Mouse (Mus musculus) layer of hippocampus, adult 9-10 months (tissue): Measurements from ENCODE around the gene Uba7.
"Not testable (repeated sequence)": the region's sequence is repeated elsewhere in the genome, so short reads cannot be mapped to it uniquely, and the experiment has no call there.

Source experiments
- DNase-seq: peaks from one replicate; pipeline ENCODE4 v3.0.0; 2022; ENCODE audit warnings: low spot score

The Uba7 gene

DNA sequence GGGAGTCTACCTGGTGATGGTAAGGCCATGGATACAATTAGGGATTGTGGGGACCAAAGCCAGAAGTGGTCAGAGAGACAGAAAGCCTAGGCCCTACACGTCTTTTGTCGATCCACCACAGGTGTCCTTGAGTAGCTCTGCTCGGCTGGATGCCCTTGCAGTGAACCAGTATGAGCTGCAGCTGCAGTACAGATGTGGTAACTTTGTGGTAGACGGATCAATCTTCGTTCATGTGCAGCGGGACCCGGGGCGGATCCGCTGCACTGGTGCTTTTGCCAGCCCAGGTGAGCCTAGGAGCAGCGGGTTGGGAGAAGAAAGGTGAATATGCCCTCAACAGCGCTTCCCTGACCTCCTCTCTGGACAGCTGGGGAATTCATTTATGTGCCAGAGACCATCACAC is 17.7 kb downstream of the Uba7 start:
- DNase-seq = no peak

- DNase-seq = no peak
Observed at GRCm38 (mm10) chr9:107994464-107994863, 19.2 kb downstream of the Uba7 start.

DNA sequence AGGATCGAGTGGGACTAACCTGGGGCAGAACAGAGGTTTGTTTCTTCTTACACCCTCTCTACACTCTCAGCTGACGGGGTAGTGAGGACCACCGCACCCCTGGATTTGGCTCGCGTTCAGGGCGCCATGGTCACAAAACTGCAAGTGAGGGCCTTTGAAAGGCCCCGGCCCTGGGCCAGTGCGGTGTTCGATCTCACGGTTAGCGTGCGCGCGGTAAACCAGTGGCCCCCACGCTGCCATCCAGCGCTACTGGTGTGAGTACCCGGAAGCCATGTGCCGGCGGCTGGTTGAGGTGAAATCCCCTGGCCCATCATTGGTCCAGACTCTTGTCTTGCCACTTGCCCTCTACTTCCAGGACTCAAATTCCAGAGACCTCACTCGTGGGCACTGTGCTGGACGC is 20.2 kb downstream of the Uba7 start:
- no peak for DNase-seq

GRCm38 (mm10) chr9:107996049-107996448 is 20.7 kb downstream of the Uba7 start, which contains the start of gene Gm20662:
Gene Gm20662, plus strand, starts transcription at chr9:107996349.
- DNase-seq = no peak

DNA sequence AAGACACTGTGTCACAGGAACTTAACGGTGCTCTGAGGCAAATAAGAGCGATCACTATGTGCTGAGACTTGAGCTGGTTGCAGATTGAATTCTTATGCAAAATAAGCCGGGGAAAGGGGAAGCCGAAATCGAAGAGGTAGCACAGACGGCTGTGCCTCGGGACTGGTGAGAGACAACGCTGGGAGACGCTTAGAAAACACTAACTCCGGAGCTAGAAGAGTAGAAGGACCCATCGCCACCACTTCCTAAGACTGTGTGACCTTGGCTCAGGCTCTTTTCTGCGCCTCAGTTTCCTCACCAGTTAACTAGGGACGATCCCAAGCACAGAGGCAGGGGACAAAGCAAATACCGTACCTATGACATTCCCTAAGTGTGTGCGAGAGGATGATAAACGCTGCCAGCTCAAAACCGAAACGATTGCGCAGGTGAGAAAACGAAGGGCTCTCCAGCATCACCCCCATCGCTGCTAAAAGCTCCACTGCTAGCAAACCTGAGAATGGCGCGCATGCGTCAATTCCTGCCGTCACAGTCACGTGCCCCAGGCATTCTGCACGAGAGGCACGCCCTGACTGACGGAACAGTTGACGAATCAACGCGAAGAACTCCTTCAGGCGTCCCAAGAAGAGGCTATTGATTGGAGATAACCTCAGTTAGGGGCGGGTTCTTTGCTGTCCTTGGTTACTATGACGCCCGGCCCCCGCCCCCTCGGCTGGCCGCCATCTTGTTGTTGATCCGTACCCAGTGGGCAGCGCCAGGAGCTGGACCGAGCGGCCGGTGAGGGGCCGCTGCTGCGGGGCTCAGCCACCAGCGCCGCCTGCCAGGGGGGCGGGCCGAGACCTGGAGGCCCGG is 26.8 kb downstream of the Uba7 start, which contains the start of gene Ip6k1:
Gene Ip6k1 (plus strand): TSS at position 580 of the 849 bp plus-strand sequence.
- peak; percentile 100 for DNase-seq

GRCm38 (mm10) chr9:108002778-108003530 is 27.6 kb downstream of the Uba7 start:
- DNase-seq = no peak

- DNase-seq = no peak
Observed at GRCm38 (mm10) chr9:108003531-108003890, 28.2 kb downstream of the Uba7 start.

DNA sequence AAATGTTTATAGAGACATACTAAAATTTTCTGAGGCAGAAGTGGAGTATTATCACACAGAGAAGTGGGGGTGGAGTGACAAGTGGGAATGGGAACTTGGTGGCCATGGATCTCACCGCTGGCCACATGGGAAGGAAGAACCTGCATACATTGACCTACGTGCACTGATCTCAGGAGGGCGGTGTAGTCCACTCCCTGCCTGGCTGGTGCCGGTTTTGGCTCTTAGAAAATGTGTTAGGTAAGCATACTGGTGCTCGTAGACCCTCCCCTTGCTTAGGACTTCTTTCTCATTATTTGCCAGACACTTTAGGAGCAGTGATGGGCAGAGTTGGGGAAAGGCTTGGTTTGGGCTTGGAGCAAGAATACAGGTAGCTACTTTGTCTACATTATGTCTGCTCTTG is 32.7 kb downstream of the Uba7 start:
- no peak for DNase-seq

DNA sequence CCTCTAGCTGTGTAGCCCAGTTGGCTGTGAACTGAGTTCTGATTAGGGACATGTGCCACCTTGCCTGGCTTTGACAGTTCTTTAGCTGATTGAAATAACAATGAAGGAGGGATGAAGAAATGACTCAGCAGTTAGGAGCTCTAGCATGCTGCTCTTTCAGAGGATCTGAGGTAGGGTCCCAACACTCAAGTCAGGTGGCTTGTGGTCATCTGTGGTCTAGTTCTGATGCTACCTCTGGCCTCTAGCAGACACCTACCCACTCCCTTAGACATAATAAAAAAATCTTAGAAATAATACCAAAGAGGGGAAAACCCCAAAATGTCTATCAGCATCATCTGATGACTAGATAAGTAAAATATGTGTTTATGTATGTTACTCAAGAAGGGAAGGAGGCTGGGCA is 35.1 kb downstream of the Uba7 start:
- DNase-seq = no peak

DNA sequence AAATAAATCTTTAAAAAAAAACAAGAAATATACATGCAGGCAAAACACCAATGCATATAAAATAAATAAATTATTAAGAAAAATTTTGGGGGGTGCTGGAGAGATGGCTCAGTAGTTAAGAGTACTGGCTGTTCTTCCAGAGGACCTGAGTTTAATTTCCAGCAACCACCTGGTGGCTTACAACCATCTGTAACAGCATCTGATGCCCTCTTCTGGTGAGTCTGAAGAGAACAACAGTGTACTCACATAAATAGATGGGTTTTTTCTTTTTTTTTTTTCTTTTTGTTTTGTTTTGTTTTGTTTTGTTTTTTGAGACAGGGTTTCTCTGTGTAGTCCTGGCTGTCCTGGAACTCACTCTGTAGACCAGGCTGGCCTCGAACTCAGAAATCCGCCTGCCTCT is 38.3 kb downstream of the Uba7 start:
- DNase-seq = not testable (repeated sequence)

GRCm38 (mm10) chr9:108017127-108017526 is 41.8 kb downstream of the Uba7 start:
- no peak for DNase-seq

DNA sequence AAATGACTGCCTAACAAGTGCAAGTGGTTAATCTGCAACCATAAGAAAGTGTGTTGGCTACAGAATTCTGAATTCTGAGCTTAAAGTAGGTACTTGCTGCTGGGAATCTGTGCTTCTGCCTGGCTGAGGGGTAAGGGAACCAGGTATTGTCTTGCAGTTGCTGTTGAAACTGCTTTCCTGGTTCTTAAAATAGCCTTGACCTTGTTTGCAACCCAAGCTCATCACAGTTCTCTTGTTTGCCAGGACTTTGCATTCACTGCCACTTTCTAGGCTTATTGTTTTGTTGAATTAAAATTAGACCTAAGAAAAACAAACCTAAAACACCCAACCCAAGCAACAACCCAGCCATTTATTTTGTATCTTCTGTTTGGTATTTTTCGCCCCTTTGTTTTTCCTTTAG is 45.4 kb downstream of the Uba7 start:
- DNase-seq = no peak

DNA sequence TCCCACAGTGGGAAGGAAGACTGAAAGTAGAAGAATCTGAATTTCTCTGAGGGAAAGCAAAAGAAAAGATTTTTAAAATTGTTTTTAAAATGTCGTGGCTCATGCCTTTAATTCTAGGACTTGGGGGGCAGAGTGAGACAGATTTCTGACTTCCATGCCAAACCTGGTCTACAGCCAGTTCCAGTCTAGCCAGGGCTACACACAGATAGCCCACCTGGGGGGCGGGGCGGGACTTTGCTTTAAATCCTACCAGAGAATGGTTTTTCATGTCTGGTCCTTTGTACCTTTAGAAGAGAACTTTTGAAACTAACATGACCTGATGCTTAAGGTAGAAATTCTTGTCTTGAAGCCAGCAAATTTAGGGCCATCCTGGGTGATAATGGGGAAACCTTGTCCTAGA is 47.9 kb downstream of the Uba7 start:
- DNase-seq = no peak

DNA sequence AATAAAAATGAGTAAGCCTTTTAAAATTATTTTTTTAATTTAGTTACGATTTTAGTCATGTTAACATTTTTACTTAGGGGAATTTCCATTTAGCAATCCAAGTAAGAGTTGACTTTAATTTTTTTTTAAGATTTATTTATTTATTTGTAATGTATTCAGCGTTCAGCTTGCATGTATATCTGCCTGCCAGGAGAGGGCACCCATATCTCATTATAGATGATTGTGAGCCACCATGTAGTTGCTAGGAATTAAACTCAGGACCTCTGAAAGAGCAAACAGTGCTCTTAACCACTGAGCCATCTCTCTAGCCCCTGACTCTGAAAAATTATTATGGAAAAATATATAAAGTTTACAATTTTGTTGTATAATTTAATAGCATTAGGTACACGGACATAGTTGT is 51.3 kb downstream of the Uba7 start:
- no peak for DNase-seq

DNA sequence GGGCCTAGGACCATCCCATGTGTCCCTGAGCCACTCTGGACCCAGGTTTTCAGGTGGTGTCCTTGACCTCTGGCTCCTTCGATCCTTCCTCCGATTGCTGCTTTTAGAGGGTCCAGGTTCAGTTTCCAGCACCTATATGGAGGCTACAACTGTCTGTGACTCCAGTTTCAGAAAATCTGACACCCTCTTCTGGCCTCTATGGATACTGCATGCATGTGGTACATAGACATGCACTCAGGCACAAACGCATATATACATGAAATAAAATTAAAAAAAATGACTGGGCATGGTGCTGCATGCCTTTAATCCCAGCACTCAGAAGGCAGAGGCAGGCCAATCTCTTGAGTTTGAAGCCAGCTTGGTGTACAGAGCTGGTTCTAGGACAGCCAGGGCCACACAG is 52.6 kb downstream of the Uba7 start:
- no peak for DNase-seq

DNA sequence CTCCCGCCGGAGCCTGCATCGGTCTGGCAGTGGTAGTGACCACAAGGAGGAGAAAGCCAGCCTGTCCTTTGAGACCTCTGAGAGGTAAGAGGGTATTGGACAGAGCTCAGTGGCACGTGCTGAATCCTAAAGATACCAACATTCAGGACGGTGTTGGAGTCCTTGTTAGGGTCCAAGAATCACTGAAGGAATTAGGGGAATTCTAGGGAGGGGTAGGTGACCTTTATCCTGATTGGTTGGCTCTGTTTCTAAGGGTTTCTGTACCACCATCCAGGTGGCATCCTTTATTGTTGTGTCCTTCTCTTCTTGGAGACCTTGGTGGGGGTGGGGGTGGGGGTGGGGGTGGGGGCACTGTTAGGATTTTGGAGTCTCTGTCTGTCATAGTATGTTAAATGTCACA is 56.8 kb downstream of the Uba7 start:
- DNase-seq = no peak
